Mouse (Mus musculus) retina, postnatal 7 days (tissue): ENCODE data around the gene Tmem151b.

Experiments used
- DNase-seq: peaks from one replicate; pipeline ENCODE4 v3.0.0-alpha.2; 2012; ENCODE audit warnings: low read depth, low spot score

Tmem151b gene

DNA sequence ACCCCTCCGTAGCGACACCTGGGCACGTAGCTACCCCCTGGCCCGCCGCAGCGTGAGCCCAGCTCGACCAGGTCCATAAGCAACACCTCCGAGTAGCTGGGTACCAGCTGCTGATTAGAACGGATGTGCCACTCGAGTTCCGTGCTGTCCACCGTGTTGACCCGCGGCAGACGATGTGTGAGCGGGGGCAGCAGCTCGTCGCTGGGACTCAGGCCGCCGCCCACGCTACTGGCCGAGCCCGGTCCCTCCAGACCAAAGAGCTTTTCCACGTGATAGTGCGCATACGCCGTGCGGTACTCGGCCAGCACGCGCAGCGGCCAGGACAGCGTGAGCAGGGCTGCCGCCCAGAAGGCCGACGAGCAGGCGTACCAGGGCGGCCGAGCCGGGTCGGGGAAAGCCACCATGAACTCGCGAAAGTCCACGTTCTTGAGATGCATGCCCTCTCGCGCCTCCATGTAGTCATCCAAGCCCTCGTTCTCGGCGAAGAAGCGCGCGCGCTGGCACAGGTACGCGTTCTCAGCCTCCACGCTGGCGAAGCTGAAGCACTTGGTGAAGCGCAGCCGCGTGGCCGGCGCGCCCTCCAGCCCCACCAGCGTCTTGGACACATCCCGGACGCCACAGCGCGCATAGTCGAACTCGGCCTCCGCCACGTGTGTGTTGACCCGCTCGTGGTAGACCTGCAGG is 4.1 kb downstream of the Tmem151b start:
- no peak for DNase-seq

- no peak for DNase-seq
Measured at GRCm38 (mm10) chr17:45544873-45545277, 4.6 kb downstream of the Tmem151b start.

- no peak for DNase-seq
Measured at GRCm38 (mm10) chr17:45544001-45544872, 5.2 kb downstream of the Tmem151b start.

DNA sequence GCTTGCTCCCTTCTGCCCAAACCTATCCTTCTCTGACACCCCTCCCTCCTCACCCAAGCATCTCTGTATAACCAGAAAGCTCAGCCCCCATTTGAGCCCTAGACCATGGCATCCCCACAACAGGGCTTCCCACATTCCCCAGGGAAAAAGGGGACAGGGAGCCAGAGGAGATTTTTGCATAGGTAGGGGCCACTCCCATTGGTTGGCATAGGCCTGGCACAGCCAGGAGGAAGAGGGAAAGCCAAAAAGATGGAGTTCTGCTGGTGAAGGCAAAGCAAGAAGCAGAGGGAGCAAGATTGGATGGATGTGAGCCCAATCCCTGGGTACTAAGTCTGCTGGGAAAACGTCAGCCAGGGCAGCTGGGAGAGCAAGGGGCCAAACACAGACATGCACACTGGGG is 6.4 kb downstream of the Tmem151b start:
- DNase-seq = no peak

GRCm38 (mm10) chr17:45542705-45543104 is 6.8 kb downstream of the Tmem151b start:
- no peak for DNase-seq

DNA sequence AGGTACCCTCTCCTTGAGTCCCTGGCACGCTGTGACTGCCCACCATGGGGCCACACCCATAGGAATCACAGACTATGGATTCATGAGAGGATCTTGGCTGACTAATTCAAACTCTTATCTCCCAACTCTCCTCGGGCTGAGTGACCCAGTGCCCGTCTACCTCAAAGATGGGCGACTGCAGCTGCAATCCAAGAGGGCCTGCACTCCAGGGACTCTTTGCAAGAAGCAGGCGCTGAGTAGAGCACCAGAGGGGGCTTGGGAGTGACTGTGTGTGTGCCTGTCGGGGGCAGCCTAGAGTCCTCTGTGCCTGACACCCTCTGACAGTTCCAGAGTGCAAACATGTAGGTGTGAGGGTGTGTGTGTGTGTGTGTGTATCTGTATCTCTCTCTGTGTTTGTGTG is 7.3 kb downstream of the Tmem151b start:
- DNase-seq = no peak

DNA sequence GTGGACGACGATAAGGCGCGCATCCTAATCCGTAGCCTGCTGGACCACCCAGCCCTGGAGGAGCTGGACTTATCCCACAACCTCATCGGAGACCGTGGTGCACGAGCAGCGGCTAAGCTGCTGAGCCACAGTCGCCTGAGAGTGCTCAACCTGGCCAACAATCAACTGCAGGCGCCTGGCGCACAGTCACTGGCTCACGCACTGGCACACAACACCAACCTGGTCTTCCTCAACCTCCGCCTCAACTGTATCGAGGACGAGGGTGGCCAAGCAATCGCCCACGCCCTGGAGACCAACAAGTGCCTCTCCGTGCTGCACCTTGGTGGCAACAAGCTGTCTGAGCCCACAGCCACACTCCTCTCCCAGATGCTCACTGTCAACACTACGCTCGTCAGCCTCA is 9.8 kb downstream of the Tmem151b start:
- no peak for DNase-seq

GRCm38 (mm10) chr17:45538394-45538793 is 11.1 kb downstream of the Tmem151b start:
- DNase-seq = no peak

- no peak for DNase-seq
Measured at GRCm38 (mm10) chr17:45536264-45536663, 13.2 kb downstream of the Tmem151b start.

- no peak for DNase-seq
Measured at GRCm38 (mm10) chr17:45532896-45533295, 16.6 kb downstream of the Tmem151b start.

GRCm38 (mm10) chr17:45530346-45530782 is 19.1 kb downstream of the Tmem151b start:
- DNase-seq = no peak

DNA sequence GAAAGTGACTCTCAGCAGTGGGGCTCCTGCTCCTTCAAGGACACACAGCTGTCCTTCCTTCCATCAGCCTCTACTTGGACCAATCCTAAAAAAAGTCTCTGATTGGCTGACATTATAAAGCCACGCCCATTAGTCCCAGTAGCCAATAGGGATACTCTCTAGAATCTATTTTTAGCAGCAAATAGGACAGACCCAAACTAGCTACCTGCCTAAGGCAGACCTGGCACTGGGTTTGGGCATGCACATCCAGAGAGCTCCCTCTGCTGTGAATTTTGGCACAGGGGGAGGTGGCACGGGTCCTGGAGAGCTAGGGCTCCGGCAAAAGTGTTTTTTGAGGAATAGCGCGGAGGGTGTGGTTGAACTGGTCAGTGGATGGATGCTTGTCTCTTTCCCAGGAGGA is 22.9 kb downstream of the Tmem151b start:
- DNase-seq = no peak

- DNase-seq = no peak
Measured at GRCm38 (mm10) chr17:45524961-45525360, 24.5 kb downstream of the Tmem151b start.

DNA sequence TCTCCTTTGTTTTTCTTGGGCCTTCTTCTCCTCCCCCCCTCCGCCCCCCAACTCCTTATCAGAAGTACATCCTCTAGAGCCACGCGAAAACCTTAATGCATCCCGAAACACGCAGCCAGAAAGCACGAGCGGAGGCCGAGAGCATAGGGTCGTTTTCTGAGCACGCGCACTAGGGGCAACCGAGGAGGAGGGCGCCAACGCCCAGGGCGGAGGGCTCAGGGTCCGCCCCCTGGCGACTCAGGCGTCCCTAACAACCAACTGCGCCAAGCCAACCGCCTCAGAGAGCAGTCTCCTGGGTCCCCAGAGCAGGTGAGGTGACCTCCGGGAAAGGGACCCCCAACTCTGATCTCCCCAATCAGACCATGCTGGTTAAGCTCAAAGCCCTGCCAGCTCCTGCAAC is 26.2 kb downstream of the Tmem151b start, which contains the start of gene Tcte1:
Gene Tcte1, plus strand, starts transcription at position 172 of the 400 bp plus-strand sequence.
- DNase-seq = peak; percentile 35

DNA sequence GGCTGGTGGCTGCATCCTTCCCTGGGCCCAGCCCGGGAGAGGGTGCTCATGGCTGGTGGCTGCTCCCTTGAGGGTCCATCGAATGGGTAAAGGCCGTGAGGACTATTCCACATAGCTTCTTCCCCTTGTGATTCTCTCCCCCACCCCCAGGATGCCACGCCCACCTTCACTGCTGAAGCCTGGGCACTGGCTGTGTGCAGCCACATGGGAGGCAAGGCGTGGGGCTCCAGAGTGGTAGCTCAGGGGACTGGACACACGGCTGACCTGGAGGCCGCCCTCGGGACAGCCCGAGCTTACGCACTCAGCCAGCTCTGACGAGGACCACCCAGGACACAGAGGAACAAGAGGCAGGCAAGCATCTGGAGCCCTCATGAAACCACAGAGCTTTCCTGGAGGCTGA is 29.3 kb downstream of the Tmem151b start:
- DNase-seq = no peak

- DNase-seq = no peak
Measured at GRCm38 (mm10) chr17:45518766-45519475, 30.6 kb downstream of the Tmem151b start.

DNA sequence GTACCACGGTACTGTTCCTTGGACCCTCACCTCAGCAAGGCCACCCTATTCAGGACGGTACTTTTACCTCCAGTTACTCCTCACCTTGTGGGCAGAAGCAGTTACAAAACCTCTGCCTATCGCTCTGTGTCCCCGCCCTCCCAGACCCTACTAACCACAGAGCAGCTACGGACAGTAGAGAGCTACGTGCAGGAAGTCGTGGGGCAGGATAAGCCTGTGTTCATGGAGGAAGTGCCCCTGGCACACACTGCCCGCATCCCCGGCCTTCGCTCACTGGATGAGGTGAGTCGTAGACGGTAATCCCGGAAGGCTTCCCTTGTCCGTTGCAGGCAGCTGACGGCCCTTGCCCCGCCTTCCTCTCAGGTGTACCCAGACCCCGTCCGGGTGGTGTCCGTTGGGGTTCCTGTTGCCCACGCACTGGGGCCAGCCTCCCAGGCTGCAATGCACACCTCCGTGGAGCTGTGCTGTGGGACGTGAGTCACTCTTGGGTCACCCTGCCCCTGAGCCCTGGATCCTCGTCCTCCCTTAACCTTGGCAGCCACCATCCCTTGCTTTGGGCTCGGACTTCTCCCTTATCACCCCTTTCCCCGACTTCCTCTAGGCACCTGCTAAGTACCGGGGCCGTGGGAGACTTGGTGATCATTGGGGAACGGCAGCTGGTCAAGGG is 31.8 kb downstream of the Tmem151b start:
- DNase-seq = no peak

DNA sequence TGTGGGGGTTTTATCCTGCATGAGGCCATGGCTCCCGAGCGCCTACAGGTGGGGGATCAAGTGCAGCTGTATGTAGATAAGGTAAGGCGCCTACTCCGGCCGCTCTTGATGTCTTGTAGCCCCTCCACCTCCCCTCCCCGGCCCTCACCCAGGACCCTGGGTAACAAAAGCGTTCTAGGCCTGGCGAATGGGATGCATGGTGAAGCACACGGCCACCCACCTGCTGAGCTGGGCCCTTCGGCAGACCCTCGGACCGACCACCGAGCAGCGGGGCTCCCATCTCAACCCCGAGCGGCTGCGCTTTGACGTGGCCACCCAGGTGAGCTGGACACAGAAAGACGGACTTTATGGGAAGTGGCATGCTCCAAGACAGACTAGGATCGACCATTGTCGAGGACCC is 32.3 kb downstream of the Tmem151b start:
- no peak for DNase-seq

- DNase-seq = peak; percentile 69
Measured at GRCm38 (mm10) chr17:45516488-45516887, 33.0 kb downstream of the Tmem151b start.

DNA sequence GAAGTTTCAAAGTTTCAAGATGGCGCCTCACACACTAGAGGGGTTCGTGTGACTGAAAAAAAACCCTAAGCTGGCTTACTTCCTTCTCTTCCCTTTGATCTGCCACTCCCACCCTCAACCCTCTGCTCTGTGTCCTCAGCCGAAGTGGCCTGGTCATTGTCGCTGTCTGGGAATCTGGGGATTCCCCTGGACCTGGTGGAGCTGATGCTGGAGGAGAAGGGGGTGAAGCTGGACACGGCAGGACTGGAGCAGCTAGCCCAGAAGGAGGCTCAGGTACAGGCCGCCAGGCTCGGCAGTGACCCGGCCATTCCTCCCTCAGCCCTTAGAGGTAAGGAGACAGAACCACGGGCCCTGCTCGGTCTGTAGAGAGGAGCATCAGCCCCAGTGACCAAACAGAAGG is 33.7 kb downstream of the Tmem151b start:
- no peak for DNase-seq

GRCm38 (mm10) chr17:45515204-45515726 is 34.2 kb downstream of the Tmem151b start:
- no peak for DNase-seq
